Mouse (Mus musculus) cortical plate, adult 2 months (tissue): Measurements from ENCODE around the gene Farp1.

Experiments
- CTCF ChIP-seq: fragments of 200-500 bp; IDR thresholded peaks from 2 replicates; pipeline ENCODE4 v1.5.1; 2011; ENCODE audit warnings: mild to moderate bottlenecking, control low read depth, low read length; ENCODE audit not compliant: insufficient read depth; ENCODE audit errors: extremely low read depth
- POLR2A ChIP-seq: fragments of 200-500 bp; IDR thresholded peaks from 2 replicates; pipeline ENCODE4 v1.6.1; 2011; ENCODE audit warnings: mild to moderate bottlenecking, low read length, control low read depth; ENCODE audit not compliant: insufficient read depth; ENCODE audit errors: extremely low read depth

GRCm38 (mm10) chr14:121110492-121111267 lies 75.7 kb downstream of the Farp1 start:
- TF ChIP-seq POLR2A: no peak
- TF ChIP-seq CTCF: no peak
